Mouse (Mus musculus) adrenal gland, postnatal 14 days (tissue): Measurements from ENCODE around the gene AW011738. TPM values are rescaled to one million over a fixed set of nuclear protein-coding genes. Genes with fewer than 3 reads are reported as not detected.

Source experiments
- DNase-seq: peaks from one replicate; pipeline ENCODE4 v3.0.0; 2021; ENCODE audit warnings: mixed read lengths
- long read RNA-seq, 2 experiments: library from polyadenylated mRNA; stranded (forward); transcript quantifications; one replicate each; pipeline ENCODE4 v2.0.0; 2021
- total RNA-seq: library from RNA; stranded (reverse); gene quantifications from 2 replicates; pipeline ENCODE4 v1.2.3, GENCODE M21; 2021

The AW011738 gene
- total RNA-seq = 3.9 and 4.7 TPM in 2 replicates
- long read RNA-seq, experiment 1 = 0 reads
- long read RNA-seq, experiment 2, partial matches to known transcripts = 0 of 4 reads
- long read RNA-seq, experiment 2, other reads (novel, unspliced or antisense) = 2 of 4 reads

GRCm38 (mm10) chr4:156203001-156203412 lies at the start of gene AW011738:
Gene AW011738, plus strand, starts transcription at chr4:156203304.
- DNase-seq = peak; percentile 82

- DNase-seq = no peak
Measured at GRCm38 (mm10) chr4:156154771-156155170, 48.3 kb upstream of the AW011738 start.

DNA sequence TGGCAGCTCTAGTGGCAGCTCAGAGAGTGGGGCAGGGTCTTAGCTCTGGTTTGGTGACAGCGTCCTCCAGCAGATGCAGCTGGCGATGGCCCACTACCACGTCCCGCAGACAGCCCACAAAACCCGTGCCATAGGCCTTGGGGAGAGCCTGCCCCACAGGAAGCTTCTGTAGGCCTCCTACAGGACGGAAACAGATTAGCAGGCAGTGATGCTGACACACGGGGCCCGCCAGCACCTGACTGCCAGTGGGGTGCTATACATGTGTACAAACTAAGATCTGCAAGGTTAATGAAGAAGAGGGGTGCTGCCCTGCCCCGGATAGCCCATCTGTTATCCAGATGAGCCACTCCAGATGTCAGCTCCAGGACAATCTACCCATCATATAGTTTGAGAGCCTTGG lies 36.6 kb upstream of the AW011738 start:
- DNase-seq = no peak

DNA sequence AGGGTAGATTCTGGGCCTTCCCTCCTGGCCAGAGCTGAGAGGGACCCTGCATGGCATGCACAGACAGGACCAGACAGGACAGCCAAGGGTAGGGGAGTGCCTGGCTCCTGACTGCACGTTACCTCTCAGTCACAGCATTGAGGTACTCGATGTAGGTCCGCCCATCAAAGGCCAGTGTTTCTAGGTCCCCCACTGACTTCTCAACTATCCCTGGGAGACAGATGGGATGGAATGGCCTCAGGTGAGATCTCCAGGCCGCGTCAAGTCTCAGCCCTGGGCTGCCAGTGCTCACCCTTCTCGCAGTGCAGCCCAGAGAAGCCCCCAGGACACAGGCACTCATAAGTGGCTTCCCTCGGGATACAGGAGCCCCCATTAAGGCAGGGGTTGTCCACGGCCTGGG lies 34.5 kb upstream of the AW011738 start:
- no peak for DNase-seq

DNA sequence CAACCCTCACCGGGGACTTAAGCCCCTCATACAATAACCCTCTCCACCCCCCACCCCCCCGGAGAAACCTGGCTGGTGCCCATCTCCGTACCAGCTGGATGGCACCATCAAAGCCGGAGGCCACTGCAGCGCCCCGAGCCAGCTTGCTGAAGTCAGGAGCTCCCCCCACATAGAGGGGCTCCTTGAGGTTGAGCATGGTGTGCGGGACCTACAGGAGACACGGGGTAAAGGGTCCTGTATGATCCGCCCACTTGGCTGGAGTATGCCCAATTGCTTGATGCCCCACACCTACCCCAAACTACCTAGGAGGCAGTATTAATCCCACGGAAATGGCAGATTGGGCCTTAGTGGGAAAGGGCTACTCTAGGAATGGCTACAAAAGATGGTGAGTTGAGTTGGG lies 34.0 kb upstream of the AW011738 start:
- DNase-seq = no peak

GRCm38 (mm10) chr4:156171828-156172227 lies 31.3 kb upstream of the AW011738 start:
- no peak for DNase-seq

DNA sequence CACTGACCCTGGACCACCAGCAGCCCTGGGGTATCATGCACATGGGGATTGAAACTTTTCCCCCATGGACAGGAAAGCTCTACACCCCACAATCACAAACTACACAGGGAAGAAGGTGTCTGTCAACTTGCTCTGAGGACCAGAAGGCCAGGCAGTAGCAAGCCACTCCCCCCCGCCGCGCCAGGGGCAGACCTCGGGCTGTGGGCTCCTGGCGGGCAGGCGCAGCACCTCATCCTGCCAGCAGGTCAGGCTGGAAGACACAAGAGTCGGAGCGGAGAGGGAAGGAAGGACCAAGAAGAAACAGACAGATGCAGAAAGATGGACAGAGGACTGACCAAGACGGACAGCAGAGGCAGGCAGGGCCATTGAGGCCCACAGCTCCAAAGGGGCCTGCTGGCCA lies 25.5 kb upstream of the AW011738 start:
- DNase-seq = no peak

DNA sequence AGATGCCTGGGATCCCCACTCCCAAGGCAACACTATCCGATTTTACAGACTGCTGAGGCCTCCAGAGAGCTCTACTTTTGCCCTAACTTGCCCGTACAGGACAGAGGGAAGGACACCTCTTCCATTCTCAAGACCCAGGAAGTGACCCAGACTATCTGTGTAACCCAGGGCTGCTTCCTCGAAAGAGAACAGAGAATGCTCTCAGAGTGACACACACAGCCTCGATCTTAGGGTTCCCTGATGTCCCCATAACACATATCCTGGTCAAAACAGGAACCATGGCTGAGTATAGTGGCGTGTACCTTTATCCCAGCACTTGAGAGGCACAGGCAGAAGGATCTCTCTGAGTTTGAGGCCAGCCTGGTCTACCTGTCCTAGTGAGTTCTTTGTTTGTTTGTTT lies 19.4 kb upstream of the AW011738 start:
- DNase-seq = no peak

DNA sequence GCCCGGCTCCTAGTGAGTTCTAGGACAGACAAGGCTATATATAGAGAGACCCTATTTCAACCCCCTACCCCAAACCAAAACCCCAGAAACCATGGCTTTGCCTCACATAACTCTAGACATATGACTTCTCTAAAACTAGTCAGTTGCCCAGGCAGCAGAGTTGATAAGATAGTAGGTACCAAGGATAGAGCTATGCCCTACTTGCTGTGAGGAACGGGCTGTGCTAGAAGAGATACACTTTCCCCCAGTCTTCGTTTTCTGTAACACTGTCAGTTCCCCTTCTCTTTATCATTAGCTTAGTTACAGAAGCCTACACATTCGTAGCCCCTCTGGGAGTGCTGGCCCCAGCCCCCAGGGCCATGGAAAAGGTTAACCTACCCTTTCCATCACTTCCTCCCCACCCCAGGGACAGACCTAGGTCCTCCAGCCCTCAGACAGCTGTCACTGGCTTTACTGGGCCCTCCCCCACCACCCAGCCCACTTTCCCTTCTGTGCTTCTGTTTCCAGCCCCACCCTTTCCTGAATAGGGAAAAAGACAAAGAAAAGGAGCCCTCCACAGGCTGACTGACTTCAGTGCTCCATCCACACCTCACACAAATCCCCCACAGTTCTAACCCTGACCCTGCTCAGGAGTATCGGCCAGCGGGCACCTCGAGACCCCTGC lies 18.7 kb upstream of the AW011738 start:
- no peak for DNase-seq

DNA sequence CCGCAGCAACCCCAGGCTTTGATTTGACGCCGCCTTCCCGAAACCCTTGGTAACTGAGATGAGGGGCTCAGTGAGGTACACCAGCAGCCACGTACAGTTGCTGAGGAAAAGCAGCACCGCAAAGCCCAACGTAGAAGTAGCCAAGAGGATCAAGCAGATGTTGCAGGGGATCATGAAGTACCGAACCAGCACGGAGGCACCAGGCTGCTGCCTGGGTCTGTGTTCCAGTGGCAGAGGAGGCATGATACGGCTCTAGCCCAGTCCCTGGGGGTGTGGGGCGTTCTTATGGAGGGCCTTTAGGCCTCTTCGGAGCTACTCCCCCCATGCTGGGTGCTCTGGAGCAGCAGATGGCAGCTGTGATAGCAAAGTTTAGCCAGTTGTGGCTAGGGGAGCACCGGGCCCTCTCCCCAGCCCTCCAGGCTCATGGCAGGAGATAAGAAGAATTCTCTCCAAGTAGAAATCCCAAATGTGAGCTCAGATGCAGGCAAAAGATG lies 17.6 kb upstream of the AW011738 start:
- no peak for DNase-seq

DNA sequence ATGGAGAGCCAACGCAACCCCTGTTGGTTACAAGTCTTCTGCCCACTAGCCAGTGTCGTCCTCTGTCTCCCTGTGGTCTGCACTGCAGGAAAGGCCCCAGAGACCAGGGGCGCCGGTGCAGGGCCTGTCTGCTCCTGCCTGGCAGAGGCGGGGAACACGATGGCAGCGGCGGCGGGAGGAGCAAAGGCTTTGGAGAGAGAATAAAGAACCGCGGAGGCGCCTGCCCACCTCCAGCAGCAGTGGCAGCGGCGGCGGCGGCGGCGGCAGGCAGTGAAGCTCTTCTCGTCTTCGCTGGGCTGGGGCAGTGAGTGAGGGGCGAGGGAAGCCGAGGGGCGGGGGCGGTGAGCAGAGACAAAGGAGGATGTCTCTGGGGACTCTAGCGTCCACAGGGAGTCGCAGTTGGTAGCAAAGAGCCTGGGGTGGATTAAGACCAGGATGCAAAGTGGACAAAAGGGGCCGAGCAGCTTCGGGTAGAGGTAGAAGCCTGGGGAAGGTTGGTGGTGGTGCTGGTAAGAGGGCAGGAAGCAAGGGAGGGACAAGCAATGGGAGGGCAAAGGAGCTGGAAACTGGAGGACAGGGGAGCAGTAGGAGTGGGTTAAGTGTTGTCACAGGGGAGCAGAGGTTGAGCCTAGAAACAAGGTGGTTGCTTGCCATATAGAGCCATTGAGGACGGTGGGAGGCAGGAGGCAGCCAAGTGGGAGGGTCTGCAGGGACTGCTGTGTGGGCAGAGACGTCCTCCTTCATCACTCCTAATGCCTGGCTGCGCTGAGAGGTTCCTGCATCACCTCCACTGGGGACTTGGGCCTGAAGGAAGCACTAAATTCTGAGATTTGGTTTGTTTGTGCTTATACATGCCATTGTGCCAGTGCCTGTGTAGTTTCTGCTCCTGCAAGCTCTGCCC lies 16.9 kb upstream of the AW011738 start:
- peak; percentile 51 for DNase-seq

- no peak for DNase-seq
Measured at GRCm38 (mm10) chr4:156188162-156188810, 14.8 kb upstream of the AW011738 start.

- DNase-seq = no peak
Measured at GRCm38 (mm10) chr4:156188811-156189323, 14.2 kb upstream of the AW011738 start.

- DNase-seq = peak; percentile 62
Measured at GRCm38 (mm10) chr4:156192421-156193199, 10.5 kb upstream of the AW011738 start.

DNA sequence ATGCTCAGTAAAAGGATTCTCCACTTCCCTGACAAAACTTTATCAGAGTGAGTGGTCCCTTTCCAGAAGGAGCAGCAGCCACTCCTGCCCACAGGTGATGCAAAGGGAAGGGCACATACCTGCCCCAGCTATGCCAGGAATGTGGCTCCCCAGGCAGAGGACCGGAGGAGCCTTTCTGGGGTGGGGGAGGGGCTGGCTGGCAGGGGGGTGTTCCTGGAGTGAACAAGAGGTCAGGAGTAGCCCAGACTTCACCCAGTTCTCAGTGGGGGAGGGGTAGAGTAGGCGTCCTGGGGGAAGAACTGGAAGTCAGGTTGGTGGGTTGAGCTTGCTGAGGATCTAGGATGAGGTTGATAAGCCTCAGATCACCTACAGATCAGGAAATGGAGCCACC lies 9.9 kb upstream of the AW011738 start:
- DNase-seq = no peak

GRCm38 (mm10) chr4:156193906-156194305 lies 9.2 kb upstream of the AW011738 start:
- DNase-seq = no peak

- DNase-seq = no peak
Measured at GRCm38 (mm10) chr4:156194346-156194745, 8.8 kb upstream of the AW011738 start.

DNA sequence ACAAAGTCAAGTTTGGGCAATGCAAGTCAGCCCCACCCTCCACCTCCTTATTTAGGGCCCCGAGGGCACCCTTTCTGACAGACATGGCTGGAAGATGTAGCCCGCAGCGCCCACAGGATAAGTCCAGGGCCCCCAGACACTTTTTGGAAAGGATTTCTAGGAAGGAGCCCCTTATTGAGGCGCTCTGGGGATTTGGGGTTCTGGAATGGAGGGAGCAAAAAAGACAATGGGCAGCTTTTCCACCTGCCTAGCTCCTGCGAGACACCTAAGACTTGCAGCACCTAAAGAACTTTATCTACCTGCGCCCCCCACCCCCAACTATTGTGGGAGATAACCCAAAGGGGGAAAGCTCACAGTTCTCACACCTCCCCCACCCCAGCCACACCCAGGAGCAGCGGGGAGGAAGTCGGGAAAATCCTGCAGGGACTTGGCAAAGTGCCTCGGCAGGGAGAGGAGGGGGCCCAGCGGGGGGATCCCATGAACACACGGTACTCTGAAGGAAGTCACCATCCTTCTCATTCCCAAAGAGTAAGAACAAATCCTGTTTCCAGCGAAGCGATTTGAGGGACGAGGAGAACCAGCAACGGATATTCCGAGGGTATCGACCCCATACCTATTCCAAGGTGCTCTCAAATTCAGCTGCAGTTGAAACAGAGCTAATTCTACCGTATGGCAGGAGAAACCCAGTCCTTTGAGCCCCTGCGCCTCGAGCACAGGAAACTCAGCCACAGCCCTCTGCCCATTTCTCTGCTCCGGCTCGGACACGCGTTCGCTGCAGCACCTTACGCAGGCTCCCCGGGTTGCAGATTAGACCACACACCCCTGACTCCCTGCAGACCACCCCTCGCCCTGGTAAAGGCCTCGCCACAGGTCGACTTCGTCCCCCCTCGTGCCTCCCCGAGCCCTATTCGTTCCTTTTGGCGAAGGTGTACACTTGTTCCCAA lies 6.9 kb upstream of the AW011738 start:
- peak; percentile 70 for DNase-seq

DNA sequence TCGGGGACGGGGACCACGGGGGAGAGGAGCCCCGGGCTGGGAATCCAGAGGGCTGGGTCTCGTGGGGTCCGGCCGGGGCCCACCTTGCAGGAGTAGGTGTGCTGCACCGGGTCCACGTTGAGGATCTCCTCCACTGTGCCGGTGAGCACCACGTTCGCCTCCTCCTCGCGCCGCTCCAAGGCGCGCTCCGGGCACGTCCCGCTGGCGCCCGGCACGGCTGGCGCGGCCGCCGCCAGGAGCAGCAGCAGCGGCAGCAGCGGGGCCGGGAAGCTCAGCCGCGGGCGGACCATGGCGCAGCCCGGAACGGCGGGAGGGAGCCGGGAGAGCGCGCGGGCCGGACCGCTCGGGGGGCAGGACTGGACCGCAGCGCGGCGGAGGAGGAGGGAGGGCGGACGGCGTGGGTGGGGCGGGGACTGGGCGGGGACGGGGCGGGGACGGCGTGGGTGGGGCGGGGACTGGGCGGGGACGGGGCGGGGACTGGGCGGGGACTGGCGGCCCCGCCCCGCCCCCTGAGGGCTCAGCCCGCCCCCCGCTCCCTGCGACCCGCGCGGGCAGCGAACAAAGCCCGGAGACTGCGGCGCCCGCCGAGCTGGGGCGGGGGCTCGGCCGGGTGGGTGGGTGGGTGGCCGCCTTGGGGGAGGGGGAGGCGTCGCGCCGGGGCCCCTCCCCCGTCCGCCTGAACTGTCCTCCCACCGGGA lies 5.8 kb upstream of the AW011738 start, which contains the start of gene Agrn:
Gene Agrn (minus strand): TSS at position 358 of the 698 bp plus-strand sequence.
- peak; percentile 88 for DNase-seq

GRCm38 (mm10) chr4:156197829-156198205 lies 5.3 kb upstream of the AW011738 start:
- peak; percentile 97 for DNase-seq
